Mouse (Mus musculus) cerebellum, adult 2 months (tissue): ENCODE data around the gene Amer2. TPM values are rescaled to one million over a fixed set of nuclear protein-coding genes. Genes with fewer than 3 reads are reported as not detected.
A peak's percentile ranks its signal among the peaks of the same experiment; 100 is the strongest.

Experiments
- DNase-seq, 2 experiments: peaks; one replicate each; pipeline ENCODE4 v3.0.0; 2021
- H3K27ac ChIP-seq: fragments of 200-500 bp; 2 replicates; pipeline ENCODE4 v1.5.1; 2012; ENCODE audit warnings: low read length, control low read depth, inconsistent platforms; ENCODE audit not compliant: insufficient read depth
- H3K27me3 ChIP-seq: fragments of 200-500 bp; 2 replicates; pipeline ENCODE4 v1.6.1; 2012; ENCODE audit warnings: inconsistent platforms, mild to moderate bottlenecking, low read length, moderate library complexity; ENCODE audit not compliant: control insufficient read depth, insufficient read depth
- H3K4me1 ChIP-seq: fragments of 200-500 bp; 2 replicates; pipeline ENCODE4 v1.6.1; 2011; ENCODE audit warnings: low read length; ENCODE audit not compliant: control insufficient read depth, insufficient read depth
- H3K4me3 ChIP-seq: fragments of 200-500 bp; replicated peaks from 2 replicates; pipeline ENCODE3; 2011; ENCODE audit warnings: mild to moderate bottlenecking, low read depth, low read length, control low read depth; ENCODE audit not compliant: insufficient read depth
- CTCF ChIP-seq: fragments of 200-500 bp; IDR thresholded peaks from 2 replicates; pipeline ENCODE4 v1.5.1; 2011; ENCODE audit warnings: low read depth, mild to moderate bottlenecking, control low read depth, low read length, moderate library complexity, borderline replicate concordance; ENCODE audit not compliant: insufficient read depth
- POLR2A ChIP-seq: fragments of 200-500 bp; IDR thresholded peaks from 2 replicates; pipeline ENCODE4 v1.6.1; 2011; ENCODE audit warnings: low read length, control low read depth, borderline replicate concordance; ENCODE audit not compliant: insufficient read depth
- WGBS: fragments of 180-500 bp; shearing (Covaris S2); methylation state at CpG from one replicate; pipeline ENCODE4 v1.1.7; 2018; 5-methylcytosine and 5-hydroxymethylcytosine counted together
- polyA plus RNA-seq: library from polyadenylated mRNA; depleted of rRNA; stranded (reverse); fragments of >200 nt; gene quantifications from 2 replicates; pipeline ENCODE4 v1.2.3, GENCODE M21; 2012

Amer2 gene
- polyA plus RNA-seq, 1 experiment: 28.3 TPM

- peak overlapping the region; percentile 46; the same call in 1 of the 2 replicates for H3K27ac ChIP-seq
- peak; percentile 61 to 70 for DNase-seq
- peaks cover 9% of the 10 kb centered on the region for H3K4me1 ChIP-seq
- WGBS: 10% methylated on average over 7 of the region's 7 CpGs
- TF ChIP-seq POLR2A: peak; percentile 20; the same call in 1 of the 2 replicates
- TF ChIP-seq CTCF: no peak
- H3K4me3 ChIP-seq: peak overlapping the region; percentile 36
- no peaks in the 10 kb centered on the region for H3K27me3 ChIP-seq
Measured at GRCm38 (mm10) chr14:60383816-60384215, 10.8 kb downstream of the Amer2 start.

- Histone ChIP-seq H3K4me1 (peaks cover 9% of the 10 kb centered on the region), H3K4me3 (peak overlapping the region; percentile 36), H3K27me3 (no peaks in the 10 kb centered on the region), H3K27ac (no peak overlapping the region; the same call in 1 of the 2 replicates)
- peak in 1 of 2 experiments; percentile 41 for DNase-seq
- 38% methylated on average over 7 of the region's 7 CpGs for WGBS
- TF ChIP-seq POLR2A (no peak), CTCF (no peak)
Measured at GRCm38 (mm10) chr14:60384269-60384668, 11.2 kb downstream of the Amer2 start.

GRCm38 (mm10) chr14:60385079-60385643 is 12.1 kb downstream of the Amer2 start:
- no peak for DNase-seq
- no peaks in the 10 kb centered on the region for H3K27me3 ChIP-seq
- H3K4me3 ChIP-seq: no peak overlapping the region
- no peak for TF ChIP-seq POLR2A
- TF ChIP-seq CTCF: no peak
- H3K27ac ChIP-seq: peak overlapping the region; percentile 50
- peaks cover 12% of the 10 kb centered on the region for H3K4me1 ChIP-seq
- 17% methylated on average over 6 of the region's 6 CpGs for WGBS

- 64% methylated on average over 6 of the region's 6 CpGs for WGBS
- H3K27ac ChIP-seq: no peak overlapping the region
- DNase-seq: no peak
- H3K4me3 ChIP-seq: no peak overlapping the region
- peaks cover 12% of the 10 kb centered on the region for H3K4me1 ChIP-seq
- no peak for TF ChIP-seq POLR2A
- TF ChIP-seq CTCF: no peak
- H3K27me3 ChIP-seq: no peaks in the 10 kb centered on the region
Measured at GRCm38 (mm10) chr14:60386591-60387501, 13.8 kb downstream of the Amer2 start.

- DNase-seq: no peak
- H3K27ac ChIP-seq: no peak overlapping the region
- TF ChIP-seq CTCF: no peak
- TF ChIP-seq POLR2A: no peak
- no peaks in the 10 kb centered on the region for H3K27me3 ChIP-seq
- WGBS: 88% methylated on average over 2 of the region's 2 CpGs
- peaks cover 12% of the 10 kb centered on the region for H3K4me1 ChIP-seq
- no peak overlapping the region for H3K4me3 ChIP-seq
Measured at GRCm38 (mm10) chr14:60388332-60388731, 15.3 kb downstream of the Amer2 start.

- DNase-seq: no peak
- TF ChIP-seq CTCF (no peak), POLR2A (no peak)
- Histone ChIP-seq H3K27ac (no peak overlapping the region), H3K4me3 (no peak overlapping the region), H3K4me1 (peaks cover 3% of the 10 kb centered on the region; the same call in 1 of the 2 replicates), H3K27me3 (no peaks in the 10 kb centered on the region)
- 73% methylated on average over 2 of the region's 2 CpGs for WGBS
Measured at GRCm38 (mm10) chr14:60392202-60392601, 19.1 kb downstream of the Amer2 start.

GRCm38 (mm10) chr14:60397321-60397720 is 24.3 kb downstream of the Amer2 start:
- WGBS: 87% methylated on average over 4 of the region's 4 CpGs
- no peaks in the 10 kb centered on the region for H3K4me1 ChIP-seq
- no peak for DNase-seq
- no peak overlapping the region for H3K27ac ChIP-seq
- no peak overlapping the region for H3K4me3 ChIP-seq
- TF ChIP-seq CTCF: no peak
- no peaks in the 10 kb centered on the region for H3K27me3 ChIP-seq
